ENCODE assay signal across 7 mouse cellular contexts in genomic region chr19:47503625-47504024, GRCm38 (mm10). TPM values are rescaled to one million over a fixed set of nuclear protein-coding genes. Genes with fewer than 3 reads are reported as not detected.
DNase-seq lines count a peak whose midpoint lies in the region; ATAC-seq and TF ChIP-seq lines count a peak whose summit lies in the region.

No protein-coding gene starts in this region.

- H3K4me3 ChIP-seq in layer of hippocampus, adult 2 months, result no peak overlapping the region
- H3K4me3 ChIP-seq in MEL (ENCODE audit: control insufficient read depth in 1 of 2, insufficient read depth in 1 of 2, low read depth in 2 of 2, low read length in 2 of 2), result no peak overlapping the region
- no peak overlapping the region for H3K4me3 ChIP-seq in cortical plate, adult 2 months (ENCODE audit: insufficient read depth, low read length)
- no peak overlapping the region for H3K4me3 ChIP-seq in liver, postnatal 0 days (ENCODE audit: low read depth, low read length)

- ATAC-seq in liver, postnatal 0 days, result peak; percentile 24; the same call in 1 of the 2 replicates

- WGBS in liver, postnatal 0 days (ENCODE audit: insufficient replicate concordance), result 66% methylated on average over 4 of the region's 4 CpGs

- TF ChIP-seq RAD21 in MEL (IDR thresholded peaks at IDR 0.05; ENCODE audit: low read depth, low read length), result peak; percentile 42

- H3K36me3 ChIP-seq in MEL (ENCODE audit: control insufficient read depth in 1 of 2, insufficient read depth in 2 of 2, low read length in 2 of 2), result no peaks in the 10 kb centered on the region; a peak in 1 of 4 replicates
- no peaks in the 10 kb centered on the region for H3K36me3 ChIP-seq in liver, postnatal 0 days (replicated peaks; ENCODE audit: insufficient read depth, low read length)

- H3K4me2 ChIP-seq in liver, postnatal 0 days (ENCODE audit: low read depth, low read length), result no peak overlapping the region

- no peak overlapping the region for H3K27ac ChIP-seq in layer of hippocampus, adult 2 months
- H3K27ac ChIP-seq in MEL (ENCODE audit: control insufficient read depth, low read depth, low read length), result no peak overlapping the region
- no peak overlapping the region for H3K27ac ChIP-seq in cortical plate, adult 2 months (ENCODE audit: insufficient read depth, low read length)
- H3K27ac ChIP-seq in liver, postnatal 0 days (ENCODE audit: low read depth), result no peak overlapping the region

- no peaks in the 10 kb centered on the region for H3K4me1 ChIP-seq in MEL (ENCODE audit: control insufficient read depth in 1 of 2, insufficient read depth in 2 of 2, low read length in 2 of 2)
- H3K4me1 ChIP-seq in cortical plate, adult 2 months (ENCODE audit: control insufficient read depth, insufficient read depth, low read length), result peaks cover 3% of the 10 kb centered on the region
- H3K4me1 ChIP-seq in liver, postnatal 0 days (ENCODE audit: insufficient read depth), result peaks cover 6% of the 10 kb centered on the region

- H3K9ac ChIP-seq in MEL (ENCODE audit: control insufficient read depth, low read depth, low read length, poor library complexity, severe bottlenecking), result no peak overlapping the region
- H3K9ac ChIP-seq in liver, postnatal 0 days (replicated peaks), result no peak overlapping the region

- H3K79me2 ChIP-seq in MEL (ENCODE audit: control insufficient read depth, insufficient read depth, low read length, poor library complexity), result no peaks in the 10 kb centered on the region

- no peak for DNase-seq in layer of hippocampus, adult 2 months (ENCODE audit: low spot score in 2 of 2)
- DNase-seq in layer of hippocampus, adult 8-10 months (ENCODE audit: low spot score in 2 of 2), result no peak
- DNase-seq in MEL (ENCODE audit: low read depth, low spot score), result peak; percentile 74
- DNase-seq in liver, postnatal 0 days, result no peak
- no peak for DNase-seq in frontal cortex, adult 2 months (ENCODE audit: extremely low spot score in 1 of 2, low spot score in 1 of 2)
- DNase-seq in right cerebral cortex, postnatal 14 days, result no peak

- H3K27me3 ChIP-seq in MEL (ENCODE audit: control insufficient read depth in 1 of 2, insufficient read depth in 2 of 2, low read length in 2 of 2), result no peaks in the 10 kb centered on the region
- H3K27me3 ChIP-seq in liver, postnatal 0 days (ENCODE audit: insufficient read depth, low read length), result no peaks in the 10 kb centered on the region

- peak; percentile 76 for TF ChIP-seq CTCF in layer of hippocampus, adult 2 months (conservative IDR thresholded peaks at IDR 0.05)
- TF ChIP-seq CTCF in MEL (IDR thresholded peaks at IDR 0.05 in 2 of 3, conservative IDR thresholded peaks at IDR 0.05 in 1 of 3; ENCODE audit: control insufficient read depth in 1 of 3, insufficient read depth in 1 of 3, low read depth in 2 of 3, low read length in 3 of 3, poor library complexity in 1 of 3, severe bottlenecking in 1 of 3), result peak; percentile 55 to 95 (median 68)
- TF ChIP-seq CTCF in cortical plate, adult 2 months (IDR thresholded peaks at IDR 0.05; ENCODE audit: extremely low read depth, insufficient read depth, low read length), result peak; percentile 20; the same call in 1 of the 2 replicates
- peak; percentile 89 for TF ChIP-seq CTCF in liver, postnatal 0 days (IDR thresholded peaks at IDR 0.05; ENCODE audit: low read depth)

- no peaks in the 10 kb centered on the region for H3K9me3 ChIP-seq in MEL (replicated peaks; ENCODE audit: insufficient read depth, low read length)
- H3K9me3 ChIP-seq in liver, postnatal 0 days (ENCODE audit: low read length), result no peaks in the 10 kb centered on the region

- TF ChIP-seq EP300 in MEL (IDR thresholded peaks at IDR 0.05; ENCODE audit: low read depth in 1 of 2, low read length in 2 of 2), result no peak
- no peak for TF ChIP-seq EP300 in liver, postnatal 0 days (IDR thresholded peaks at IDR 0.05; ENCODE audit: low read depth)

- no peak for TF ChIP-seq POLR2A in MEL (IDR thresholded peaks at IDR 0.05; ENCODE audit: control insufficient read depth in 1 of 2, insufficient read depth in 1 of 2, low read depth in 1 of 2, low read length in 2 of 2, poor library complexity in 1 of 2)
- TF ChIP-seq POLR2A in cortical plate, adult 2 months (IDR thresholded peaks at IDR 0.05; ENCODE audit: extremely low read depth, insufficient read depth, low read length), result no peak

TF ChIP-seq in MEL, 35 proteins besides CTCF, POLR2A, EP300 and RAD21:
- TF ChIP-seq SMC3 (IDR thresholded peaks at IDR 0.05; ENCODE audit: low read depth, low read length), result peak; percentile 55
- TF ChIP-seq ELF1 (IDR thresholded peaks at IDR 0.05; ENCODE audit: low read depth, low read length), result no peak

RNA-seq across cellular contexts. Expression of gene Stn1, which starts 33.7 kb away (rescaled TPM):
- 10 to 100 TPM; 22.6 to 23.8 TPM for total RNA-seq in layer of hippocampus, adult 2 months (2021)
- 10 to 100 TPM; 19.9 to 29.8 (median 23.6) TPM for total RNA-seq in layer of hippocampus, adult 8-10 months (2022)
- 9.7 and 10.2 TPM in 2 replicates for total RNA-seq in MEL (2012; rRNA removed)
- polyA plus RNA-seq in MEL (2012; ENCODE audit: insufficient read depth in 1 of 2, insufficient read length in 2 of 2, low read depth in 1 of 2, low replicate concordance in 2 of 2, missing spikeins in 1 of 2), result 10 to 100 TPM in 1 of 2 experiments, not detected in 1; 13.6 TPM
- polyA plus RNA-seq in cortical plate, adult 2 months (2012; rRNA removed), result 17.7 and 19.5 TPM in 2 replicates
- 4.4 and 5.4 TPM in 2 replicates for polyA plus RNA-seq in liver, postnatal 0 days (2015; fragmentation: Nextera tagmentation; extraction: Ambion mirVana)
- polyA plus RNA-seq in frontal cortex, adult 2 months (2012; rRNA removed), result 16.2 and 19.8 TPM in 2 replicates

RNA-seq across cellular contexts. Expression of gene Sh3pxd2a, which starts 39.4 kb away (rescaled TPM):
- 10 to 100 TPM; 33.0 to 35.4 TPM for total RNA-seq in layer of hippocampus, adult 2 months (2021)
- total RNA-seq in layer of hippocampus, adult 8-10 months (2022), result 10 to 100 TPM; 31.8 to 34.5 (median 32.9) TPM
- total RNA-seq in MEL (2012; rRNA removed), result 3.7 and 3.9 TPM in 2 replicates
- polyA plus RNA-seq in MEL (2012; ENCODE audit: insufficient read depth in 1 of 2, insufficient read length in 2 of 2, low read depth in 1 of 2, low replicate concordance in 2 of 2, missing spikeins in 1 of 2), result 10 to 100 TPM in 1 of 2 experiments, not detected in 1; 11.3 TPM
- polyA plus RNA-seq in cortical plate, adult 2 months (2012; rRNA removed), result 12.2 and 13.4 TPM in 2 replicates
- polyA plus RNA-seq in liver, postnatal 0 days (2015; fragmentation: Nextera tagmentation; extraction: Ambion mirVana), result 0.82 and 0.95 TPM in 2 replicates
- polyA plus RNA-seq in frontal cortex, adult 2 months (2012; rRNA removed), result 13.2 and 15.0 TPM in 2 replicates

Comparison
In these comparisons a context has a peak if more than half of its experiments do, and no peak if none do; other contexts are left out.
1. CTCF ChIP-seq: peak in every context shown above with its lines; median percentile 89 in liver, postnatal 0 days; 76 in layer of hippocampus, adult 2 months; 68 in MEL; 20 in cortical plate, adult 2 months.